Mouse (Mus musculus): ENCODE results near the gene Mgmt. TPM values are rescaled to one million over a fixed set of nuclear protein-coding genes. Genes with fewer than 3 reads are reported as not detected.

The Mgmt gene
- polyA plus RNA-seq, 1 experiment from 2014 or later, result 4.0 TPM

DNA sequence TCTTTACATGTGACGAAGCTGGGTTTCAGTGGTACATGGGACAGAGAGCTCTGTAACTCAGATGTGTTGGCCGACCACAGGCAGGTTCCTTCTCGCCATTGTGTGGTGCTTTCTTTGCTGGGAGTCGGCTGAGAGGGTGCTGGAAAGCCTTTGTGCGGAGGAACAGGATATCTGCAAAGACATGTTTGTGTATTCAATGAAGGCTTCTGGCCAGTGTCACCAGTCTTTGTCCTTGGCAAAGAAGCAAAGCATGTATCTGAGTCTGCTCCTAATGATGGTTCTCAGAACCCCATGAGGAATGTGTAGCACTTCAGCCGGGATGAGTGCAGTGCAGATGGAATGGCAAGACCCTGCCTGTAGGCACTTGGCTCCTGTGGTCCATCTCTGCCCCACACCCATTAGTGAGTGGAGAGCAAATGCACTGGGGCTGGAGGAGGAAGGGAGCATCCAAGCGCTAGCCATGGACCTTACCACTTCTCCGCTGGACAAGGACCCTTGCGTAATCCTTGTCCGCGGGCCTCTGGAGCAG is 14.3 kb downstream of the Mgmt start:
- Histone ChIP-seq H3K4me3 (no peak overlapping the region), H3K4me2 (no peak overlapping the region), H3K27me3 (replicated peaks) (0 out of 2 replicates have a peak, but pooled peaks cover 3% of the 10 kb centered on the region), H3K27ac (ENCODE audit: poor library complexity, severe bottlenecking) (no peak overlapping the region), H3K4me1 (replicated peaks) (peaks cover 18% of the 10 kb centered on the region), H3K9me3 (replicated peaks) (no peaks in the 10 kb centered on the region), H3K9ac (no peak overlapping the region), H3K36me3 (no peaks in the 10 kb centered on the region)
- WGBS, result 68% methylated on average over 11 of the region's 11 CpGs
- 0 out of 2 replicates have a peak, but pooled peaks have one; percentile 57 for ATAC-seq (ENCODE audit: insufficient number of reproducible peaks, low FRiP score)

GRCm38 (mm10) chr7:136912901-136913300 is 18.5 kb downstream of the Mgmt start:
- Histone ChIP-seq H3K4me3 (no peak overlapping the region), H3K4me2 (no peak overlapping the region), H3K27ac (ENCODE audit: poor library complexity, severe bottlenecking) (no peak overlapping the region), H3K36me3 (no peaks in the 10 kb centered on the region), H3K9ac (no peak overlapping the region), H3K27me3 (replicated peaks) (0 out of 2 replicates have a peak, but pooled peaks cover 3% of the 10 kb centered on the region), H3K9me3 (replicated peaks) (no peaks in the 10 kb centered on the region), H3K4me1 (replicated peaks) (peaks cover 24% of the 10 kb centered on the region)
- no peak for ATAC-seq (ENCODE audit: insufficient number of reproducible peaks, low FRiP score)
- 92% methylated on average over 4 of the region's 4 CpGs for WGBS

GRCm38 (mm10) chr7:136916021-136916420 is 21.6 kb downstream of the Mgmt start:
- H3K9ac ChIP-seq, result no peak overlapping the region
- peaks cover 14% of the 10 kb centered on the region; the same call in 1 of the 2 replicates for H3K4me1 ChIP-seq (replicated peaks)
- H3K4me2 ChIP-seq, result no peak overlapping the region
- 87% methylated on average over 3 of the region's 3 CpGs for WGBS
- no peaks in the 10 kb centered on the region for H3K36me3 ChIP-seq
- ATAC-seq (ENCODE audit: insufficient number of reproducible peaks, low FRiP score), result no peak
- no peak overlapping the region for H3K27ac ChIP-seq (ENCODE audit: poor library complexity, severe bottlenecking)
- 0 out of 2 replicates have a peak, but pooled peaks cover 3% of the 10 kb centered on the region for H3K27me3 ChIP-seq (replicated peaks)
- no peaks in the 10 kb centered on the region for H3K9me3 ChIP-seq (replicated peaks)
- H3K4me3 ChIP-seq, result no peak overlapping the region

DNA sequence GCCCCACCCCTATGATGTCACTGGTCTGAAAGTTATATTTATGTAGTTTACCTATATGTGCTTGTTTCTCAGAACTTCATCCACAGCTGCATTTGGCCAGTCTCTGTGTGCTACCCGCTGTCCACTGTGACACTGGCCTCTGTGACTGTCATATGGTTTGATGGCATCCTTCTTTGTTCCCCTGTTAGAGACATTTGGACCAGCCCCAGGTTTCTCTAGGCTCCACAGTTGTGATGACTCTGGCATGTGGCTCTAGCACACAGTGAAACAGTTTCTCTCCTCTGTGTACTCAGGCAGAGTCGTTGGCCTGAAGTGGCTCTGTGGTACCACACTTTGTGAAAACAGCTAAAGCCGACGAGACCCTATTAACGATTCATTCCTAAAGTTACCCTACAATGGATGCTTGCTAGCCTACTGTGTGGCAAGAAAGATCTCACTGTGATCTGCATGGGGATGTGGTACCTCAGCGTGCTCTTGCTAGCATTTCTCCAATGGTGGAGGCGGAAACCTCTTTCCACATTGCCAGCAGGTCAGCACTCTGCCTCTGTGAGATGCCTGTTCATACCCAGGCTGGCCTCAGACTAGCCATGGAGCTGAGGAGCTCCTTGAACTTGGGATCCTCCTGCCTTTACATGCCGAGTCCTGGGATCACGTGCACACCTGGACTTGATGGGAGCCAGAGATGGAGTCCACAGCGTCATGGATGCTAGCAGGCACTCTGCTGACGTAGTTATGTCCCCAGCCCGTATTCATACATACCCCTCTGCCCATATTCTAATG is 26.8 kb downstream of the Mgmt start:
- Histone ChIP-seq H3K9ac (no peak overlapping the region), H3K4me3 (no peak overlapping the region), H3K36me3 (no peaks in the 10 kb centered on the region), H3K4me1 (replicated peaks) (peaks cover 17% of the 10 kb centered on the region), H3K27ac (ENCODE audit: poor library complexity, severe bottlenecking) (no peak overlapping the region), H3K27me3 (replicated peaks) (0 out of 2 replicates have a peak, but pooled peaks cover 8% of the 10 kb centered on the region), H3K9me3 (replicated peaks) (no peaks in the 10 kb centered on the region), H3K4me2 (no peak overlapping the region)
- no peak for ATAC-seq (ENCODE audit: insufficient number of reproducible peaks, low FRiP score)
- WGBS, result 86% methylated on average over 12 of the region's 12 CpGs

GRCm38 (mm10) chr7:136922230-136922629 is 27.8 kb downstream of the Mgmt start:
- H3K9me3 ChIP-seq (replicated peaks), result no peaks in the 10 kb centered on the region
- 59% methylated on average over 6 of the region's 6 CpGs for WGBS
- H3K27me3 ChIP-seq (replicated peaks), result 0 out of 2 replicates have a peak, but pooled peaks cover 11% of the 10 kb centered on the region
- no peak overlapping the region for H3K9ac ChIP-seq
- no peak overlapping the region for H3K4me2 ChIP-seq
- peaks cover 13% of the 10 kb centered on the region for H3K4me1 ChIP-seq (replicated peaks)
- ATAC-seq (ENCODE audit: insufficient number of reproducible peaks, low FRiP score), result no peak
- H3K4me3 ChIP-seq, result no peak overlapping the region
- no peak overlapping the region for H3K27ac ChIP-seq (ENCODE audit: poor library complexity, severe bottlenecking)
- H3K36me3 ChIP-seq, result no peaks in the 10 kb centered on the region

DNA sequence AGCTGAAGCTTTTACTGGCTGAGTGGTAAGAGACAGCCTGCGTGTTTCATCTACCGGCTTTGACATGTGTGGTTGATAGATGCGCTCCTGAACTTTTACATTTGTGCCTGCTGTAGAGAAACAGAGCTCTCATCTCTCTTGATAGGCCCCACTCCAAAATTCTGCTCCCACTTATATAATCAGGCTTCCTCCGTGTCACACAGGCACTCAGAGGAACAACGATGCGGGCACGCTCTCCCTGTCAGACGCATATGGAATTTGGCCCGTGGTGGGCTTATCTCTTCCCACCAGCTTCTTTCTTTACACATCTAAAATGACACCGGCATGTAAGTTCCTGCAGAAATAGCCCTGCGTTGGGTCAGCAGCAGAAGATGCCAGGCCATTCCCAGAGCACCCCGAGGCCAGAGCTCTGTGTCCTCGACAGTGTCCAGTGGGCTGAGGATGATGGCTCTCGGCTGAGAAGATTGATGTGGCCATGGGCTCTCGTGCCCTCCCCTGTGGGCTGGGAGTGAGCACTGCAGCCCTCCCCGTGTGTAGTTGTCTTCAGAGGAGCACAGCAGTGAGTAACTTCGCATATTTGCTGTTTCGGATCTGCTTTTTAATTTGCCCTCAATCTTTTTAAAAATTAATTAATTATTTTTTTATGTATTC is 30.3 kb downstream of the Mgmt start:
- Histone ChIP-seq H3K27ac (ENCODE audit: poor library complexity, severe bottlenecking) (no peak overlapping the region), H3K9ac (no peak overlapping the region), H3K4me3 (0 out of 2 replicates have a peak overlapping the region, but pooled peaks have one; percentile 2), H3K4me1 (replicated peaks) (peaks cover 12% of the 10 kb centered on the region), H3K36me3 (no peaks in the 10 kb centered on the region), H3K27me3 (replicated peaks) (peaks cover 11% of the 10 kb centered on the region; the same call in 1 of the 2 replicates), H3K4me2 (peak overlapping the region; percentile 57), H3K9me3 (replicated peaks) (no peaks in the 10 kb centered on the region)
- 22% methylated on average over 18 of the region's 18 CpGs for WGBS
- ATAC-seq (ENCODE audit: insufficient number of reproducible peaks, low FRiP score), result no peak

DNA sequence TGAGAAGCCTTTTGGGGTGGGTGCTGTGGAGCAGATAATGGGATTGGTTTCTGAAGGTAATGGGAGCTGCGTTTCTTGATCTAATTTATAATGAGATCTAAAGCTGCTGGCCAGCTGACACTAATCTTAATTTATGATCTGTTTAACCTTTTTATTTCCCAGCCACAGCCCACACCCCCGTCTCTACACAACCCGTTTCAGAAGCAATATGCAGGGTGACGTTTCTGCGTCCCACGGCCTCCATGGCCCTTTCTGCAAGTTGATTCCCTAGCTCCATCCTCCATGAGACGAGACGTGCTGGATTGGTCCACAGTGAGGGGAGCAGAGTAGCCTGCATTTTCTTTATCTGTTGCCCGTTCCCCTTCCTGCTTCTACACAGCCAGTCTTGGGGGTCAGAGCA is 31.8 kb downstream of the Mgmt start:
- Histone ChIP-seq H3K4me1 (replicated peaks) (peaks cover 20% of the 10 kb centered on the region), H3K27ac (ENCODE audit: poor library complexity, severe bottlenecking) (no peak overlapping the region), H3K36me3 (no peaks in the 10 kb centered on the region), H3K9ac (no peak overlapping the region), H3K9me3 (replicated peaks) (no peaks in the 10 kb centered on the region), H3K4me3 (no peak overlapping the region), H3K4me2 (no peak overlapping the region), H3K27me3 (replicated peaks) (peaks cover 10% of the 10 kb centered on the region; the same call in 1 of the 2 replicates)
- ATAC-seq (ENCODE audit: insufficient number of reproducible peaks, low FRiP score), result no peak
- WGBS, result 84% methylated on average over 9 of the region's 9 CpGs

DNA sequence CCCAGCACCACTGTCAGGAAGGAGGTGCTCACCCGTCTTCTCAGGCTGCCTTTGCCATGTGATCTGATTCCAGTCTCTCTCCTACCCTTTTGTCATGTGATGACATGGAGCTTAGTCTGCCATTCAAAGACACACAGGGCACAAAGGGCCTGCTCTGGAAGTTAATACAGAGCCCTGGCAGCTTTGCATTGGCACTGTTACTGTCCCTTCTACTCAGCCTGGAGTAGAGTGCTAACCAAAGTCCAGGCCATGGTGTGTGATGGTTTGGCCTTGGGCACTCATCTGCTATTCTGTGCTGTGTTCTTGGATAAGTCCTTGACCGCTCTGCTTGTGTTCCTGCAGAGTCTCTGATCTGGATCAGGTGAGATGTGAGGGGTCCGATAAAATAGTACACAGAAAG is 36.0 kb downstream of the Mgmt start:
- H3K9ac ChIP-seq, result no peak overlapping the region
- no peaks in the 10 kb centered on the region for H3K9me3 ChIP-seq (replicated peaks)
- H3K4me1 ChIP-seq (replicated peaks), result peaks cover 9% of the 10 kb centered on the region; the same call in 1 of the 2 replicates
- H3K4me3 ChIP-seq, result no peak overlapping the region
- no peak overlapping the region for H3K4me2 ChIP-seq
- H3K27ac ChIP-seq (ENCODE audit: poor library complexity, severe bottlenecking), result no peak overlapping the region
- WGBS, result 76% methylated on average over 3 of the region's 3 CpGs
- no peaks in the 10 kb centered on the region for H3K36me3 ChIP-seq
- H3K27me3 ChIP-seq (replicated peaks), result peaks cover 3% of the 10 kb centered on the region; the same call in 1 of the 2 replicates
- ATAC-seq (ENCODE audit: insufficient number of reproducible peaks, low FRiP score), result no peak

GRCm38 (mm10) chr7:136933367-136933766 is 39.0 kb downstream of the Mgmt start:
- Histone ChIP-seq H3K9ac (no peak overlapping the region), H3K36me3 (no peaks in the 10 kb centered on the region), H3K27ac (ENCODE audit: poor library complexity, severe bottlenecking) (no peak overlapping the region), H3K4me1 (replicated peaks) (peaks cover 9% of the 10 kb centered on the region; the same call in 1 of the 2 replicates), H3K4me3 (no peak overlapping the region), H3K4me2 (no peak overlapping the region), H3K9me3 (replicated peaks) (0 out of 2 replicates have a peak, but pooled peaks cover 7% of the 10 kb centered on the region), H3K27me3 (replicated peaks) (0 out of 2 replicates have a peak, but pooled peaks cover under 1% of the 10 kb centered on the region)
- WGBS, result 85% methylated on average over 3 of the region's 3 CpGs
- no peak for ATAC-seq (ENCODE audit: insufficient number of reproducible peaks, low FRiP score)

DNA sequence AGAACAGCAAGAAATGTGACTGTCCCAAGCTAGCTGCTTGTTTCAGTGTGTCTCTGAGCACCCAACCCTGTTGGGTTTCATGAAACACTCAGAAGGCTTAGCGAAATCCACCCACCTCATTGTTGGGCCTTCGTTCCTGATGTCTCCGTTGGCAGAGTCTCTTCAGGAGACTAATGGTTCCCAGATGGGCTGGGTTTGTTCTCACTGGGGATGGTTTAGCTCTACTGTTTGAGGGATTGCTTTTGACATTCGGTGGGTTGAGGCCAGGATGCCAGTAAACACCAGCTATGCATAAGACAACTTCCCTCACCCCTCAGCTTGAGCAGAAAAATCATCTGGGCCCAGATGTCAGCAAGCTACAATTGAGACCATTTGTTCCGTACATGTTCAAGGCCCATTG is 39.9 kb downstream of the Mgmt start:
- H3K27me3 ChIP-seq (replicated peaks), result 0 out of 2 replicates have a peak, but pooled peaks cover 3% of the 10 kb centered on the region
- no peak overlapping the region for H3K4me2 ChIP-seq
- WGBS, result 78% methylated on average over 5 of the region's 5 CpGs
- 0 out of 2 replicates have a peak, but pooled peaks cover 7% of the 10 kb centered on the region for H3K9me3 ChIP-seq (replicated peaks)
- H3K36me3 ChIP-seq, result no peaks in the 10 kb centered on the region
- ATAC-seq (ENCODE audit: insufficient number of reproducible peaks, low FRiP score), result no peak
- H3K4me3 ChIP-seq, result no peak overlapping the region
- peaks cover 9% of the 10 kb centered on the region; the same call in 1 of the 2 replicates for H3K4me1 ChIP-seq (replicated peaks)
- no peak overlapping the region for H3K9ac ChIP-seq
- H3K27ac ChIP-seq (ENCODE audit: poor library complexity, severe bottlenecking), result no peak overlapping the region

DNA sequence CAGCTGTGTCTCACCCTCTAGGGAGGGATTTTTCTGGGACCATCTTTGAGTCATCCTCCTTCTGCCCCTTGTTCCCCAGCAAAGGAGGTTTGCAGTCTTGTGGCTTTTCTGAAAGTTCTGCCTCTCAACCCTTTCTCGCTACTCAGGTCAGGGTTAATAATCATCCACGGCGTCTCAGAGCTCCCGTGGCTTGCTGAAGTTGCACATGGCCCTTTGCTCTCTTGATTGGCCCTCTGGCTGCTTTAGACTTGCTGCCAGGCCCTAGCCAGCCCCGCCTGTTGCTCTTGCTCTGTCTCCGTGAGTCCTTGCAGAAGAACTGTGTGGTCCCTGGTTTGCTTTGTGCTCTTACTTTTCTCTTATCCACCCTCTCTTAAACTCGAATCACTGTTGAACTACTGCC is 40.4 kb downstream of the Mgmt start:
- Histone ChIP-seq H3K4me3 (no peak overlapping the region), H3K4me2 (no peak overlapping the region), H3K9ac (no peak overlapping the region), H3K9me3 (replicated peaks) (0 out of 2 replicates have a peak, but pooled peaks cover 7% of the 10 kb centered on the region), H3K36me3 (no peaks in the 10 kb centered on the region), H3K27me3 (replicated peaks) (0 out of 2 replicates have a peak, but pooled peaks cover 3% of the 10 kb centered on the region), H3K27ac (ENCODE audit: poor library complexity, severe bottlenecking) (no peak overlapping the region), H3K4me1 (replicated peaks) (peaks cover 8% of the 10 kb centered on the region; the same call in 1 of the 2 replicates)
- ATAC-seq (ENCODE audit: insufficient number of reproducible peaks, low FRiP score), result no peak
- 77% methylated on average over 7 of the region's 7 CpGs for WGBS

All from heart, embryonic 12.5 days (tissue).